Mouse (Mus musculus): ENCODE data around the gene Zfp777.
A peak's percentile ranks its signal among the peaks of the same experiment; 100 is the strongest.

Gene Zfp777

GRCm38 (mm10) chr6:48048426-48049272 is at the start of gene Zfp777:
Zfp777 (minus strand) TSS chr6:48048911.
- peak; percentile 82 to 86 for DNase-seq

- no peak for DNase-seq
Measured at GRCm38 (mm10) chr6:48086957-48087715, 38.4 kb upstream of the Zfp777 start.

- peak; percentile 93 to 96 for DNase-seq
Measured at GRCm38 (mm10) chr6:48086471-48086878, 37.8 kb upstream of the Zfp777 start, which contains the start of gene Zfp746. Zfp746 (minus strand) TSS chr6:48086593.

DNA sequence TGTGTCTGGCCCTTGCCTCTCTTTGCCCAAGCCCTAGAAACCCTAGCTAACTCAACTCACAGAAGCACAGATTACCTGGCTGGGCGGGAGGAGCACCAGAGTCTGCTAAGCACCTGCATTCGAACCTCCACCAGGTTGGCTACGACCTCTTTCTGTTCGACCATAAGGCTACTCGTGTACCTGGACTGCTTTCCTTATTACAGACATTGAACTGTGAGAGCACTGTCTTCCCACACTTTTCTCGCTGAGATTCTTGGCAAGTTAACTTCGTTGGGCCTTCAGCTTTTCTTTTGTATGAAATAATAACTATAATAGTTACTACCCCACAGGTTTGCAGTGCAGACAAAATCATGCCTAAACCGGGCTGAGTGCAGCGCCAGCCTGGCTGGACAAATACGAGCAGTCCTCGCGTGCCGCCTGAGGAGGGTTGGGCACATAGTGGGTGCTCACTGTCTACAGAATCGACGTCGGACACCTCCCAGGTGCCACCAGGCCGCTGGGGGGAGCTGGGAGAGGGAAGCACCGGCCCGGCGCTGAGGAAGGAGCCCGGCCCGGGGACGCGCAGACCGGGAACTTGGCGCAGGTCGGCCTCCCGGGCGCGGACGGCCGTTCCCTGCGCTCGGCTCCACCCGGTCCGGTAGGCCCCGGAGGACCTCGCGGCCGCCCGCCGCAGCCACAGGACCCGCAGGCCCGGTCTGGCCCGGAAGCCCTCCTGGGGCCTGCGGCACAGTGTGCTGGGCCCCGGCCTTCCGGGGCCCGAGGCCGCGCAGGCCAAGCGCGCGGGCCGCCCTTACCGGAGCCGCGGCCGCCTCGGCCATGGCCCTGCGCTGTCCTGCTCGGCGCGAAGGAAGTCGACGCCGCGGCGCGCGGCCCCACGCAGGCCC is 37.1 kb upstream of the Zfp777 start:
- DNase-seq = peak; percentile 76 to 81

GRCm38 (mm10) chr6:48083733-48084191 is 35.1 kb upstream of the Zfp777 start:
- no peak for DNase-seq

- no peak for DNase-seq
Measured at GRCm38 (mm10) chr6:48081952-48082351, 33.2 kb upstream of the Zfp777 start.

GRCm38 (mm10) chr6:48081021-48081420 is 32.3 kb upstream of the Zfp777 start:
- no peak for DNase-seq

DNA sequence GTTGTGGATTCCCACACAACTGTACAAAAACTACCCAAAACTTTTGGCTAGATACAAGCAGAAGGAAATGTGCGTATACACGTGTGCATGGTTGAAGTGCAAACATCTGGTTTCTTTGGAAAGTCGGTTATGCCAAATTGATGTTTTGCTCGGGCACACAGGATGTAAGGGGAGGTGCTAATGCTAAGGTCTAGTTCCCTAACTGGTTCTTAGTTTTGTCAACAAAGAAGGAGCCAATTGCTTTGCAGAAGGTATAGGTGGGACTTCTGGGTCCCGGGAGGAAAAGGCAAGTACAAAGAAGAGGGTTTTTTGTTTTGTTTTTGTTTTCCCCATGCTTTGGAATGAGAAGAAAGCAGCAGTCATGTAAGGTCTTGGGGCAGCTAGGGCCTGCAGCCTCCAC is 24.6 kb upstream of the Zfp777 start:
- DNase-seq = peak; percentile 28 to 54

- no peak for DNase-seq
Measured at GRCm38 (mm10) chr6:48067492-48067891, 18.8 kb upstream of the Zfp777 start.

DNA sequence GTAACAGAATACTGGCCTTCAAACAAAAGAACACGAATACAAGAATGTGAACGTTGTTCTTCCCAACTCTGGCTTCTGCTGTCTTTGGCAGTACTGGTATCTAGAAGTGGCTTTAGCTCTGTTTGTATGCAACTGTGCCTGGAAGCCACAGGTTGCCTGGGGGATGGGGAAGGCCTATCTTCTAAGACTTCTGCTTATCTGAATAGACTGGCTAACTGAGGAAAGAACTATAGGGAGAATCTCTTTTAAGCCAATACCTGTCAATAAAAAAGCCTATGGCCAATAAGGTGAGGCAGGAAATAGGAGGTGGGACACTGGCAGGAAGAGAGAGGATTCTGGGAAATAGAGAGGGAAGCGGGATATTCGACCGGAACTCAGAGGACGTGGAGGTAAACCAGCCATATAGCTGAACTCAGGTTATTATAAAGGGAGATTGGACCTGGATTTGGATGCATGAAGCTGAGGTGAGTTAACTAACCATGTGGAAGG is 16.9 kb upstream of the Zfp777 start:
- no peak for DNase-seq

DNA sequence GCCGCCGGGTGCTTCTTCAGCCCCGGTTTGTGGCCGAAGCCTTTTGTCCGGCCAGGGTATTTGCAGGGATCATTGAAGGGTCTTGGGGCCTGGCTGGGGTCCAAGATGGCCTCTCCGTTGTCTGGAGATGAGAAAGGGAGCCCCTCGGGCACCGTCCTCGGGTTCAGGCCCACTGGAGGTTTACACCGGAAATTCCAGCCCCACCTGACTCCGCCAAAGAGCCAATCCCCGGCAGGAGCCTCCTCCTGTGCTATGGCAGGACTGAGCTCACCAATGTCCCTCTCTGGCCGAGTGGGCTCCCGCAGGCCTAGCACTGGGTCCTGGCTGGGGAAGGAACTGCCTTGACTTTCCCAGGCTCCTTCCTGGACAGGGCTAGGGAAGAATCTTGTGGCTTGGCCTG is 15.7 kb upstream of the Zfp777 start:
- DNase-seq = no peak

DNA sequence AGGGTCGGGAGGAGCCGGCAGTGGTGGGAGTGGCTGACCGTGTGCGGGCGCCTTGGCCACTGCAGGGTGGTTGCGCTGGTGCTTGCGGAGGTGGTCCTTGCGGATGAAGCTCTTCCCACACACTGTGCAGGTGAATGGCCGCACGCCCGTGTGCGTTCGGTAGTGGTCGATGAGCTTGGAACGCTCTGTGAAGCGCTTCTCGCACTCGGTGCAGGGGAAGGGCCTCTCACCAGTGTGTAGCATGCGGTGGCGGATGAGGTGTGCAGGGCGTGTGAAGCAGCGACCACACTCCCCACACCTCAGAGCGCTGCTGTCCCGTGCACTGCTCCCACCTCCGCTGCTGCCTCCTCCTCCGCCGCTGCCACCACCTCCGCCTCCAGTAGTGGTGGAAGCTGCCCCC is 15.2 kb upstream of the Zfp777 start:
- DNase-seq = no peak

GRCm38 (mm10) chr6:48060895-48061294 is 12.2 kb upstream of the Zfp777 start:
- no peak for DNase-seq

DNA sequence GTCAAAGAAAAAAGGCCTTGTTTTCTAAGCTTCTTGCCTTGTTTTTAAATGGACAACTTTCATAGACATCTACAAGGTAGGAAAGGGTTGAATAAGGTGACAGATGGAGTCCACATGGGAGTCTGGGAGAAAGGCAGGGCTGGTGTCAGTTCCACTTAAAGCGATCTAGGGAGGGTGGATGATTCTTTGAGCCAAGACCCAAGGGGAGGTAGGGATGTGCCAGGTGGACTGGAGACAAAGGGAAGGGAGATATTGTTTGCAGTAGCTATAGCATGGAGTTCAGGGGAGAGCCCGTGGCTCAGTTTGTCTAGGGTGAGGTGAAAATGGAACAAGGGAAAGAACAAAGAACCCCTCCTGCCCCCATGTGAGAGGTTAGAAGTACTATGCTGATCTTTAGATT is 11.7 kb upstream of the Zfp777 start:
- no peak for DNase-seq

DNA sequence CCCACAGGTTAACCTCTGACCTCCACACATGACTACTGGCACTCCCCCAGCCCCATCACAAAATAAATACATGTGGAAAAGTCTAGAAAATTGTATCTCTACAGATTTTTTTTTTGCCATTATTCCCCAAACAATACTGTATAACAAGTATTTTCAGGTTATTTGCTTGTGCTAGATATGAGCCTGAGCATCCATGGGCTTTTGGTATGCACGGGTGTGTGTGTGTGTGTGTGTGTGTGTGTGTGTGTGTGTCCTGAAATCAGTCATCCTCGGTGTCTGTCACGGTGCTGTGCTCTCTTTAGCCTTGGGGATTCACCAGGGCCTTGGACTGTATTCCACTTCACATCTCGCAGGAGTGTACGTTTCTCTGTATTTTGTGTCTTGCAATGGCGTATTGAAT is 3.4 kb upstream of the Zfp777 start:
- no peak for DNase-seq

DNA sequence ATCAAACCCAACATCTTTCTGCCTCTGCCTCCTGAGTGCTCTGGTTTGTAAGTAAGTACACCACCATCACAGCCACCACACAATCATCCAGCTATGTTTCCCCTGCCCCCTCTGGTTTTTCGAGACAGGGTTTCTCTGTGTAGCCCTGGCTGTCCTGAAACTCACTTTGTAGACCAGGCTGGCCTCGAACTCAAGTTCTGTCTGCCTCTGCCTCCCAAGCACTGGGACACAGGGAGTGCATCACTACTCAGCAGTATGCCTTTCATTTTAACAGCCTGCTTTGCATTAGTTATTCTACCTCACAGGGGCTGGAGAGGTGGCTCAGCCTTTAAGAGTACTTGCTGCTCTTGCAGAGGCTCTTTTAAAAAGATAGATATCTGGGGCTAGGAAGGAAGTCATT is 3.0 kb upstream of the Zfp777 start:
- no peak for DNase-seq

DNA sequence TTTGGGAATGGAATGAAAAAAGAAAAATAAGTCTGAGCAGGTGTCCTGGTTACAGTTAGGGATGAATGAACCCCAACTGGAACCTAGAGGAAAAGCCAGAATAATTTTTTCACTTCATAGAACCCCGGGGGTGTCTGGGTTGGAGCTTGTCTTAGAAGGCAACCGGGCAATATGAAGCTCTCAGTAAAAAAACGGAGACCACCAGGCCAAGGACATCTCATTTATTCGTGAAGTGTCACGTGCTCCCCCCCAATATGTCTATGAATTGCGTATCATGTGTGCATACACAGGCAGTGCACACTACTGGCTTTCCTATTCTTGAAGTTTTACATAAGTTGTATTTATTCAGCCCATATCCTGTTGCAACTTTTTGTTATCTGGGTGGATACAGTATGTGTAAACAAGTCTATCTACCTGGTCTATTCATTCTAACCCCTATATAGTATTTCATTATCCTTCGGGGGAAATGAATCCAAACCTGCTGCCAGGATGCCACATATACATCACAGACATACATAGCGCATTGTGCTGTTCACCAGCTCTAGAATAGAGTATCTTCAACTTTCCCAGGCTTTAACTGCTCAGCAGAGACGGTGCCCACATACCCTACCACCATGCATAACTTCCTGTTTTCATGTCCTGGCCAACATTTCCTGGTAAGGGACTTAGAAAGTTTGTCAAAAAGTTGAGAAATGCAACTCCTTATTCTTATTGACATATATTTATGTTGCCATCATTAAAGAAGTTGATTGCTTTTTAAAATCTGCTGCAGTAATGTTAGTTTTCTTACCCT is 758 bp upstream of the Zfp777 start:
- no peak for DNase-seq

GRCm38 (mm10) chr6:48047450-48048351 is 1.0 kb downstream of the Zfp777 start:
- peak; percentile 43 to 50 for DNase-seq

- no peak for DNase-seq
Measured at GRCm38 (mm10) chr6:48047114-48047449, 1.6 kb downstream of the Zfp777 start.

DNA sequence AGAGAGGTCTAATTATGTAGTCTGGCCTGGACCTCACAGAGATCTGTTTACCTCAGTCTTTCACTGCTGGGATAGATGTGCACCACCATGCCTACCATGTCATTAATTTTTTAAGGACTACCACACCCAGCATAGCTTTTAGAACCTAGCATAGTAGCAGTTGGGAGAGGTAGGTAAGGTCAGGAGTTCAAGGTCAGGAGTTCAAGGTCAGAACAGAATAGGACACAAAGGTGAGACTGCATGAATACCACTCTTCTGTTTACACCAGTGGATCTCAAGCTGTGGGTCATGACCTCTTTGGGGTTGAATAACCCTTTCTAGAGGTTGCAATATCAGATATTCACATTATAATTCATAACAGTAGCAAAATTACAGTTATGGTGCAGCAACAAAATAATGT is 16.1 kb downstream of the Zfp777 start:
- no peak for DNase-seq

Data from thymus, postnatal 36 days (tissue).